Mouse (Mus musculus): ENCODE data around the gene Sgk2.
A peak's percentile ranks its signal among the peaks of the same experiment; 100 is the strongest.

GRCm38 (mm10) chr2:163016916-163017743 lies 30.0 kb downstream of the Sgk2 start, which contains the start of gene Ift52:
- TF ChIP-seq CTCF (IDR thresholded peaks at IDR 0.05; ENCODE audit: borderline replicate concordance, insufficient read depth, low read length) (no peak), POLR2A (IDR thresholded peaks at IDR 0.05; ENCODE audit: low read depth, low read length) (peak; percentile 50)
